Mouse (Mus musculus): Measurements from ENCODE around the gene F2r. TPM values are rescaled to one million over a fixed set of nuclear protein-coding genes. Genes with fewer than 3 reads are reported as not detected.

Gene F2r
- polyA plus RNA-seq (2014; fragmentation: Illumina TruSeq; extraction: RNeasy Lipid Tissue Mini Kit (QIAGEN cat#74804); ENCODE audit: low read depth, low replicate concordance), result 15.7 TPM

GRCm38 (mm10) chr13:95618309-95618712 lies at the start of gene F2r:
F2r (minus strand) TSS chr13:95618487.

Other genes with a start within 250 kb of the F2r start
- gene Aggf1, start 243.1 kb downstream of the F2r start, polyA plus RNA-seq (2014; fragmentation: Illumina TruSeq; extraction: RNeasy Lipid Tissue Mini Kit (QIAGEN cat#74804); ENCODE audit: low read depth, low replicate concordance), result 15.1 TPM
- not detected for gene Crhbp, start 173.6 kb downstream of the F2r start, polyA plus RNA-seq (2014; fragmentation: Illumina TruSeq; extraction: RNeasy Lipid Tissue Mini Kit (QIAGEN cat#74804); ENCODE audit: low read depth, low replicate concordance)
- gene S100z, start 139.8 kb downstream of the F2r start, polyA plus RNA-seq (2014; fragmentation: Illumina TruSeq; extraction: RNeasy Lipid Tissue Mini Kit (QIAGEN cat#74804); ENCODE audit: low read depth, low replicate concordance), result not detected
- not detected for gene F2rl1, start 93.3 kb downstream of the F2r start, polyA plus RNA-seq (2014; fragmentation: Illumina TruSeq; extraction: RNeasy Lipid Tissue Mini Kit (QIAGEN cat#74804); ENCODE audit: low read depth, low replicate concordance)
- not detected for gene F2rl2, start 78.4 kb upstream of the F2r start, polyA plus RNA-seq (2014; fragmentation: Illumina TruSeq; extraction: RNeasy Lipid Tissue Mini Kit (QIAGEN cat#74804); ENCODE audit: low read depth, low replicate concordance)

Data from liver, adult 10 weeks (tissue).